In genomic region chr4:32439974-32440739, GRCm38 (mm10) we compare ENCODE assay signal across 11 mouse cellular contexts.
DNase-seq lines count a peak whose midpoint lies in the region; ATAC-seq lines count a peak whose summit lies in the region.
"Had no signal": no experiment of that assay in that cellular context is flagged by ENCODE, and none has a peak within 500 bp of the region (broad histone marks: within the 10 kb centered on the region; RNA-seq: fewer than 3 reads in every experiment).

No protein-coding gene starts in this region.

- H3K4me1 ChIP-seq in heart, embryonic 15.5 days (replicated peaks): peaks cover 5% of the 10 kb centered on the region
- no peaks in the 10 kb centered on the region for H3K4me1 ChIP-seq in neural tube, embryonic 14.5 days (ENCODE audit: control insufficient read depth, insufficient read depth, low read length)
- peaks cover 13% of the 10 kb centered on the region; the same call in 1 of the 2 replicates for H3K4me1 ChIP-seq in neural tube, embryonic 15.5 days
- H3K4me1 ChIP-seq in embryonic facial prominence, embryonic 14.5 days (ENCODE audit: control insufficient read depth, insufficient read depth, low read length): no peaks in the 10 kb centered on the region; the same call in 1 of the 2 replicates

- DNase-seq in heart, postnatal 4 days: no peak
- no peak for DNase-seq in embryonic facial prominence, embryonic 14.5 days (ENCODE audit: low spot score)
- no peak for DNase-seq in lung, adult 18-20 months
- DNase-seq in right cerebral cortex, postnatal 36 days (ENCODE audit: low spot score in 2 of 2): no peak
- DNase-seq: kidney, postnatal 36 days; lung, postnatal 10 days; thymus, adult 2 months had no signal

- no peaks in the 10 kb centered on the region for H3K9me3 ChIP-seq in heart, embryonic 15.5 days (replicated peaks)
- no peaks in the 10 kb centered on the region for H3K9me3 ChIP-seq in neural tube, embryonic 14.5 days (ENCODE audit: control insufficient read depth, low read length)
- no peaks in the 10 kb centered on the region for H3K9me3 ChIP-seq in neural tube, embryonic 15.5 days (replicated peaks)
- H3K9me3 ChIP-seq in embryonic facial prominence, embryonic 14.5 days (ENCODE audit: control insufficient read depth, low read length): no peaks in the 10 kb centered on the region
- H3K9me3 ChIP-seq: heart, embryonic 13.5 days had no signal

- 0 out of 2 replicates have a peak, but pooled peaks have one; percentile 27 for ATAC-seq in heart, embryonic 15.5 days (replicated peaks; ENCODE audit: insufficient number of reproducible peaks, insufficient read depth, low FRiP score, low read depth)
- ATAC-seq in neural tube, embryonic 14.5 days (ENCODE audit: low read depth): peak; percentile 35; the same call in 1 of the 2 replicates
- no peak for ATAC-seq in neural tube, embryonic 15.5 days (ENCODE audit: low FRiP score)
- ATAC-seq in embryonic facial prominence, embryonic 14.5 days (ENCODE audit: low read depth): 0 out of 2 replicates have a peak, but pooled peaks have one; percentile 30

- no peak overlapping the region for H3K9ac ChIP-seq in heart, embryonic 15.5 days
- H3K9ac ChIP-seq in neural tube, embryonic 14.5 days (replicated peaks; ENCODE audit: low read depth, low read length): no peak overlapping the region
- no peak overlapping the region for H3K9ac ChIP-seq in neural tube, embryonic 15.5 days (replicated peaks)
- H3K9ac ChIP-seq in embryonic facial prominence, embryonic 14.5 days (ENCODE audit: low read depth, low read length): no peak overlapping the region
- H3K9ac ChIP-seq: heart, embryonic 13.5 days had no signal

- H3K36me3 ChIP-seq in heart, embryonic 15.5 days: no peaks in the 10 kb centered on the region
- H3K36me3 ChIP-seq in neural tube, embryonic 14.5 days (ENCODE audit: control insufficient read depth, insufficient read depth, low read length): no peaks in the 10 kb centered on the region
- no peaks in the 10 kb centered on the region for H3K36me3 ChIP-seq in neural tube, embryonic 15.5 days
- H3K36me3 ChIP-seq in embryonic facial prominence, embryonic 14.5 days (ENCODE audit: control insufficient read depth, insufficient read depth, low read length): no peaks in the 10 kb centered on the region
- H3K36me3 ChIP-seq: heart, embryonic 13.5 days had no signal

- no peak overlapping the region for H3K4me2 ChIP-seq in heart, embryonic 15.5 days
- H3K4me2 ChIP-seq in neural tube, embryonic 14.5 days (ENCODE audit: low read depth, low read length): no peak overlapping the region
- no peak overlapping the region for H3K4me2 ChIP-seq in neural tube, embryonic 15.5 days
- H3K4me2 ChIP-seq in embryonic facial prominence, embryonic 14.5 days (ENCODE audit: low read depth, low read length): no peak overlapping the region
- H3K4me2 ChIP-seq: heart, embryonic 13.5 days had no signal

- no peak overlapping the region for H3K4me3 ChIP-seq in heart, embryonic 15.5 days
- H3K4me3 ChIP-seq in neural tube, embryonic 14.5 days (ENCODE audit: low read depth, low read length): no peak overlapping the region
- H3K4me3 ChIP-seq in neural tube, embryonic 15.5 days (replicated peaks): no peak overlapping the region
- no peak overlapping the region for H3K4me3 ChIP-seq in embryonic facial prominence, embryonic 14.5 days (ENCODE audit: low read depth, low read length)
- H3K4me3 ChIP-seq: heart, embryonic 13.5 days had no signal

- H3K27me3 ChIP-seq in heart, embryonic 15.5 days: no peaks in the 10 kb centered on the region
- H3K27me3 ChIP-seq in neural tube, embryonic 14.5 days (ENCODE audit: control insufficient read depth, insufficient read depth, low read length): no peaks in the 10 kb centered on the region
- H3K27me3 ChIP-seq in neural tube, embryonic 15.5 days (replicated peaks): no peaks in the 10 kb centered on the region
- H3K27me3 ChIP-seq in embryonic facial prominence, embryonic 14.5 days (replicated peaks; ENCODE audit: control insufficient read depth, insufficient read depth, low read length): no peaks in the 10 kb centered on the region
- H3K27me3 ChIP-seq: heart, embryonic 13.5 days had no signal

- WGBS in heart, embryonic 15.5 days: 64% methylated on average over 11 of the region's 11 CpGs
- WGBS in neural tube, embryonic 14.5 days: 84% methylated on average over 11 of the region's 11 CpGs
- 83% methylated on average over 11 of the region's 11 CpGs for WGBS in neural tube, embryonic 15.5 days
- 84% methylated on average over 11 of the region's 11 CpGs for WGBS in embryonic facial prominence, embryonic 14.5 days

- H3K27ac ChIP-seq in heart, embryonic 15.5 days: no peak overlapping the region
- H3K27ac ChIP-seq in neural tube, embryonic 14.5 days (ENCODE audit: low read depth, low read length): no peak overlapping the region
- H3K27ac ChIP-seq in neural tube, embryonic 15.5 days (replicated peaks): no peak overlapping the region
- H3K27ac ChIP-seq in embryonic facial prominence, embryonic 14.5 days (replicated peaks; ENCODE audit: low read depth, low read length): no peak overlapping the region
- H3K27ac ChIP-seq: heart, embryonic 13.5 days had no signal
